Mouse (Mus musculus) neural tube, embryonic 11.5 days (tissue): ENCODE results near the gene Urm1. TPM values are rescaled to one million over a fixed set of nuclear protein-coding genes. Genes with fewer than 3 reads are reported as not detected.
"Not testable (repeated sequence)": the region's sequence is repeated elsewhere in the genome, so short reads cannot be mapped to it uniquely, and the experiment has no call there.

Experiments used
- ATAC-seq: fragments of 200-750 bp; cut with Nextera tagmentation; 2 replicates; pipeline ENCODE4 v1.8.0; 2017; ENCODE audit warnings: moderate number of reproducible peaks, mild to moderate bottlenecking, moderate TSS enrichment, moderate library complexity; ENCODE audit not compliant: insufficient read depth, low FRiP score, low TSS enrichment
- DNase-seq: peaks from one replicate; pipeline ENCODE4 v3.0.0-alpha.2; 2015; ENCODE audit warnings: low spot score
- H3K27ac ChIP-seq: fragments of 300-500 bp; sonication (generic); 2 replicates; pipeline ENCODE4 v1.5.1; 2014; ENCODE audit warnings: low read depth, mild to moderate bottlenecking, low read length
- H3K27me3 ChIP-seq: fragments of 300-500 bp; sonication (generic); 2 replicates; pipeline ENCODE4 v1.6.1; 2014; ENCODE audit warnings: mild to moderate bottlenecking, low read length, mixed read lengths; ENCODE audit not compliant: control insufficient read depth, insufficient read depth
- H3K36me3 ChIP-seq: fragments of 300-500 bp; sonication (generic); 2 replicates; pipeline ENCODE4 v1.6.1; 2014; ENCODE audit warnings: mild to moderate bottlenecking, low read length, moderate library complexity, mixed read lengths; ENCODE audit not compliant: control insufficient read depth, insufficient read depth
- H3K4me1 ChIP-seq: fragments of 300-500 bp; sonication (generic); 2 replicates; pipeline ENCODE4 v1.6.1; 2014; ENCODE audit warnings: low read length, mixed read lengths; ENCODE audit not compliant: control insufficient read depth, insufficient read depth
- H3K4me2 ChIP-seq: fragments of 300-500 bp; sonication (generic); 2 replicates; pipeline ENCODE4 v1.6.1; 2014; ENCODE audit warnings: low read depth, mild to moderate bottlenecking, moderate library complexity
- H3K4me3 ChIP-seq: fragments of 300-500 bp; sonication (generic); 2 replicates; pipeline ENCODE4 v1.5.1; 2014; ENCODE audit warnings: low read depth, low read length
- H3K9ac ChIP-seq: fragments of 300-500 bp; sonication (generic); 2 replicates; pipeline ENCODE4 v1.6.1; 2014; ENCODE audit warnings: mild to moderate bottlenecking, low read length
- H3K9me3 ChIP-seq: fragments of 300-500 bp; sonication (generic); 2 replicates; pipeline ENCODE4 v1.6.1; 2016; ENCODE audit warnings: low read length; ENCODE audit not compliant: control insufficient read depth
- WGBS: fragments of 180-500 bp; shearing (Covaris S2); extraction: QIAGEN DNeasy Blood & Tissue Kit; methylation state at CpG from one replicate; pipeline ENCODE4 v1.1.7; 2014; 5-methylcytosine and 5-hydroxymethylcytosine counted together
- polyA plus RNA-seq: library from polyadenylated mRNA; unstranded; fragments of >200 nt; fragmentation: Nextera tagmentation; extraction: Ambion mirVana; gene quantifications from 2 replicates; pipeline ENCODE4 v1.2.1, GENCODE M21; 2014

Urm1 gene
- 21.9 and 23.9 TPM in 2 replicates for polyA plus RNA-seq

DNA sequence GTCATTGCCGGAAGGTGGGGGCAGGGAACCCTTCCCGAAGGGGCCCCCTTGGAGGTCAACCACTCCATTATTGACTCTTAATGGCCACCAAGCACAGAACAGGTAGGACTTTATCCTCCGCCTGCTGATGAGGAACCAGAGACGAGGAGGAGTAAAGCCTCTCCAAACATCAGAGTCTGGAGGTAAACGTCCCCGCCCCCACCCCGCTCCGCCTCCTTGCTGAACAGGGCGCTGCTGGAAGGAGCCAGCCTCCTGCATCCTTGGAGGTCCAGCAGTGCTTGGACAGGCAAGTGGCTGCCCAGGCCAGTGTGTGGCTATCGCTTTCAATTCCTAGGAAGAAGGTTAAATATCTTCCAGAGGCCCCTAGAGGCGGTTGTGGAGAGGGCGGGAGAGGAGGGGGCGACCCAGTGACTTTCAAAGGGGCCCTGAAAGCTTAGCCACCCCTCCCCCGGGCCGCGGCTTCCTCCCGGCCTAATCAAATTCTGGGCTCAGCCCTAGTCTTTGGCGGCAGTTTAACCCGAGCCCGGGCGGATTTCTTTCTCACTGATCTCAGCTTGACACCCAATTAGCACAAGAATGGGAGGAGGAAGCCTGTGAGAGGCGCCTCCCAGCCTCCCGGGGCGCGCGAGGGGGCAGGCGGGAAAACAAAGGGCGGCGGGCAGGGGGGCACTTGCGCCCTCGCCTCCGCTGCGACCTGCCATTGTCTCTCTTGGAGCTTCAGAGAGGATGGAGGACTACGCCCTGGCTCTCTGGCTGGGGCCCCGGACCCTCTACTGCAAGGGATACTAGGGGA lies at the start of gene Urm1:
Gene Urm1 (plus strand): TSS at position 51 of the 793 bp plus-strand sequence.
- Histone ChIP-seq H3K9ac (peak within 1 kb of the TSS; percentile 52), H3K36me3 (peaks cover 6% of the 10 kb centered on the region; the same call in 1 of the 2 replicates), H3K9me3 (no peaks in the 10 kb centered on the region), H3K4me1 (peaks cover 12% of the 10 kb centered on the region), H3K27ac (peak within 1 kb of the TSS; percentile 86), H3K27me3 (no peaks in the 10 kb centered on the region), H3K4me2 (peak within 1 kb of the TSS; percentile 44), H3K4me3 (peak within 1 kb of the TSS; percentile 28)
- ATAC-seq = peak; percentile 74
- peak; percentile 91 for DNase-seq
- WGBS = under 1% methylated on average over 35 of the region's 35 CpGs

DNA sequence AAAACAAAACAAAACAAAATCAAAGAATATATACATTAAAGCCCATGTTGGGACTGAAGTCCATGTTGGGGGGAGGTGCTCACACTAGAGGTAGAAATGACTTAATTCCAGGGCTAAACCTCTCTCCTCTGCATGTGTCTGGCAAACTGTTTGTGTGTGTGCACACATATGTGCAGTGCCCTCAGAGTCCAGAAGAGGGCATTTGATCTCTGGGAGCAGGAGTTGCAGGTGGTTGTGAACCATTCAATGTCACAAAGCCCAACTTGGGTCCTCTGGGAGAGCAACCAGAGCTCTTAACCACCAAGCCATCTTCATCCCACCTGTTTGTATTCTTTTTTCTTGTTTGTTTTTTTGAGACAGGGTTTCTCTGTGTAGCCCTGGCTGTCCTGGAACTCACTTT lies 49.7 kb upstream of the Urm1 start:
- Histone ChIP-seq H3K4me1 (no peaks in the 10 kb centered on the region), H3K27ac (no peak overlapping the region), H3K27me3 (no peaks in the 10 kb centered on the region), H3K4me3 (no peak overlapping the region), H3K9ac (no peak overlapping the region), H3K4me2 (no peak overlapping the region), H3K9me3 (no peaks in the 10 kb centered on the region), H3K36me3 (no peaks in the 10 kb centered on the region)
- DNase-seq (no peak), ATAC-seq (no peak)

DNA sequence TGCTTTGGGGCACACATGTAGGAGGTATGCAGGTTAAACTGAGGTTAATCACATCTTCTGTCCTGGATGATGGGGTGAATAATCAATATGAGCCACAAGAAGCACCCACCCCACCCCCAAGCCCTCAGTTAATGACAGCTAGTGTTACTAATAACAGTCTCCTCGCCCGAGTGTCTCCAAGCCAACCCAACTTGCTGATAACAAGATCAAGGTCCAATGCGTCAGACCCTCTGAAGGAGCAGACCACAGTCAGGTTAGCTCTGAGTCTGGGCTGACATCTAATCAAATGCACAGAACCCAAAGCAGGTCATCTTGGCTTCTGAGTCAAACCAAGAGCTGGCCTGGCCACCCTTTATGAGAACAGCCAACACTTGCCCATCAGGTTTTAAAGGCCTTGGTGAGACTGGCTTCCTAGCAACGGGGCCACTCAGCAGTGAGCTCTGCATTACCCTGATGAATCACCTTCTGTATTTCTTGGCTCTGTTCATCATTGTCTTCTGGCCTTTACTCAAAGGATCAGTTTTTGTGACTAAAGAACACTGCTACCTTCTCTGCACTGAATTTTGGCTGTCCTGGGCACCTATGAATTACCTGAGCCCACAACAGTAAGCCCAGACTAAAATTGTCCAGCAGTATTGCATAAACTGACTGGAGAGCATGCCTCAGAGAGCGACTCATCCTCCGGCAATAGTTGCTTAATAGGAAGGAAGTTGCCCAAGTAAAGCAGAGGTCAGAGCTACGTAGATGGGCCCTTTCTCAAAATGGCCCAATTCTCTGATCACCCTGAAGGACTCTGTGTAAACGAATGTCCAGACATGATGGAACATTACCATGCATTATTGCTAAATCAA lies 48.0 kb upstream of the Urm1 start:
- DNase-seq (no peak), ATAC-seq (no peak)
- Histone ChIP-seq H3K27ac (no peak overlapping the region), H3K4me2 (no peak overlapping the region), H3K9me3 (no peaks in the 10 kb centered on the region), H3K4me1 (no peaks in the 10 kb centered on the region), H3K27me3 (no peaks in the 10 kb centered on the region), H3K4me3 (no peak overlapping the region), H3K9ac (no peak overlapping the region), H3K36me3 (no peaks in the 10 kb centered on the region)
- WGBS = 86% methylated on average over 8 of the region's 8 CpGs

DNA sequence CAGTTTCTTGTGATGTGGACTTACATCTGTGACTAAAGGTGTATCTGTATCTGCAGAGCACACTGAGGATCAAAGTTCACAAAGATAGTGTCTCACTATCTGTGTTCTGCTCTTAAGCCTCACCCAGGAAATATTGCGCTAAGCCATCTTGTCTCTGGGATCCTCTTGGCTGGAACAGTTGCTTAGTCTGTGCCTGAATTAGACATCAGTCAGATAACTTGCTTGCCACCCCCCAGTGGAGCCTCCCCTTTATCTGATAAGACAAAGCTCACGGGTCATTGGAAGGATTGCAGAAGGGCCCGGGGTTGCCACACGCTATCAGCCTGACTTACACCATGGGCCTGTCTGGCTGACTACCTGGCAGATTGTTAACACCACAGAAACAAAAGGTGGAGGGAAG lies 46.6 kb upstream of the Urm1 start:
- WGBS = 94% methylated on average over 4 of the region's 4 CpGs
- ATAC-seq = no peak
- no peak overlapping the region for H3K4me2 ChIP-seq
- no peak overlapping the region for H3K4me3 ChIP-seq
- H3K9ac ChIP-seq = no peak overlapping the region
- H3K36me3 ChIP-seq = peaks cover 8% of the 10 kb centered on the region
- no peaks in the 10 kb centered on the region for H3K9me3 ChIP-seq
- H3K4me1 ChIP-seq = no peaks in the 10 kb centered on the region
- H3K27me3 ChIP-seq = no peaks in the 10 kb centered on the region
- no peak overlapping the region for H3K27ac ChIP-seq
- no peak for DNase-seq

DNA sequence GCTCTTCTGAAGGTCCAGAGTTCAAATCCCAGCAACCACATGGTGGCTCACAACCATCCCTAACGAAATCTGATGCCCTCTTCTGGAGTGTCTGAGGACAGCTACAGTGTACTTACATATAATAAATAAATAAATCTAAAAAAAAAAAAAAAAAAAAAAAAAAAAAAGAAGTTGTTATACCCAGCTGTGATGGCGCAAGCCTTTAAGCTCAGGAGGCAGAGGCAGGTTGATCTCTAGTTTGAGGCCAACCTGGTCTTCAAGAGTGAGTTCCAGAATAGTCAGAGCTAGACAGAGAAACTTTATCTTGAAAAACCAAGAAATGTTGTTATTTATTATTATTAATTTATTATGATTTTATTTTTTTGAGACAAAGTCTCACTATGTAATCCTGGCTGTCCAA lies 38.6 kb upstream of the Urm1 start:
- not testable (repeated sequence) for H3K4me2 ChIP-seq, ATAC-seq, H3K27me3 ChIP-seq, H3K4me3 ChIP-seq, H3K9ac ChIP-seq, H3K4me1 ChIP-seq, H3K27ac ChIP-seq, H3K9me3 ChIP-seq, DNase-seq
- peaks cover 48% of the 10 kb centered on the region for H3K36me3 ChIP-seq
- 97% methylated on average over 2 of the region's 2 CpGs for WGBS

GRCm38 (mm10) chr2:29784290-29784689 lies 35.6 kb upstream of the Urm1 start:
- no peak overlapping the region for H3K4me3 ChIP-seq
- no peaks in the 10 kb centered on the region for H3K27me3 ChIP-seq
- no peak for DNase-seq
- H3K4me1 ChIP-seq = peaks cover 6% of the 10 kb centered on the region; the same call in 1 of the 2 replicates
- H3K36me3 ChIP-seq = peaks cover 34% of the 10 kb centered on the region
- no peaks in the 10 kb centered on the region for H3K9me3 ChIP-seq
- no peak overlapping the region for H3K27ac ChIP-seq
- no peak overlapping the region for H3K9ac ChIP-seq
- 69% methylated on average over 4 of the region's 4 CpGs for WGBS
- no peak overlapping the region for H3K4me2 ChIP-seq
- no peak for ATAC-seq

DNA sequence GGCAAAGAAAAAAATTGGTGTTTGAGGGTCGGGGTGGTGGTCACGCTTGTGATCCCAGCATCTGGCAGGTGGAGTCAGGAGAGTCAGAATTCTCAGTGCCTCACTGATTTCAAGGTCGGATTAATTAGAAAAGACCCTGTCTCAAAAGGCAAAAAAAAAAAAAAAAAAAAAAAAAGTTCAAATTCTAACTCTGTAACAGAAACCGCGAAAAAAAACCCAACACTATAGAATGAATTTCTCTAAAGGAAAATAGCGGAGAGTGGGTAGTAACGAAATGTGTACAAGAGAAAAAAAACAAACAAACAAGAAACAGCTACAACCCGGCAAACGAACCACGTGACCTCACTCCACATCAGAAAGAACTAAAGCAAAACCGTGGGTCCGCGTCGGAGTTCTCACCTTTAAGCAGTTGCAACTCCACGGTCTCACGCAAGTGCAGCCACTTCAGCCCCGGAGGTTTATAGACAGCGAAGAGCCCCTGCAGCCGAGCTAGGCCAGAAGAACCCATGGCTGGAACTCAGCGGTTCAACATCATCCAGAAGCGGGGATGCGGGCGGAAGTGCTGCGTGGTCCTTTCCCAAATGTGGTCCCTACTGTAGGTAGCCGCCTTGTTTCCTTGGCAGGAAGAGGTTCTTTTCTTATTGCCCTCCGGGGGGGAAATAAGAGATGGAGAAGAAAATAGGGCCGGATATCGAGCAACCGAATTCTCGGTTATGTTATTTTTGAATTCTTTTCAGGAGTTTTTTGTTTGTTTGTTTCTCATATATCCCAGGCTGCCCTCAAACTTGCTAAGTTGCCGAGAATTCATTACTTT lies 32.6 kb upstream of the Urm1 start, which contains the start of gene Coq4:
Gene Coq4 (plus strand): TSS at position 390 of the 814 bp plus-strand sequence.
- DNase-seq (peak; percentile 89), ATAC-seq (peak; percentile 72; the same call in 1 of the 2 replicates)
- Histone ChIP-seq H3K27me3 (no peaks in the 10 kb centered on the region), H3K4me3 (peak within 1 kb of the TSS; percentile 69), H3K4me1 (peaks cover 6% of the 10 kb centered on the region; the same call in 1 of the 2 replicates), H3K27ac (no peak within 1 kb of the TSS), H3K36me3 (peaks cover 20% of the 10 kb centered on the region), H3K9me3 (no peaks in the 10 kb centered on the region), H3K9ac (peak within 1 kb of the TSS; percentile 72), H3K4me2 (peak within 1 kb of the TSS; percentile 57)
- WGBS = 2% methylated on average over 31 of the region's 31 CpGs
